Mouse (Mus musculus) testis, adult 2 months (tissue): ENCODE data around the gene Atp6v1f.

Source experiments
- CTCF ChIP-seq: fragments of 200-500 bp; IDR thresholded peaks from 2 replicates; pipeline ENCODE4 v1.5.1; 2012; ENCODE audit warnings: low read depth, mild to moderate bottlenecking, inconsistent platforms, low read length, moderate library complexity; ENCODE audit not compliant: control insufficient read depth, insufficient read depth, insufficient replicate concordance
- POLR2A ChIP-seq: fragments of 200-500 bp; IDR thresholded peaks from 2 replicates; pipeline ENCODE4 v1.6.1; 2012; ENCODE audit warnings: low read depth, mild to moderate bottlenecking, inconsistent platforms, low read length, moderate library complexity; ENCODE audit not compliant: control insufficient read depth

- TF ChIP-seq POLR2A: no peak
- TF ChIP-seq CTCF: no peak
Measured at GRCm38 (mm10) chr6:29513284-29513683, 45.8 kb downstream of the Atp6v1f start.
